9 mouse cellular contexts compared by ENCODE assay signal in genomic region chr1:180335513-180336375, GRCm38 (mm10). TPM values are rescaled to one million over a fixed set of nuclear protein-coding genes. Genes with fewer than 3 reads are reported as not detected.
A peak's percentile ranks its signal among the peaks of the same experiment; 100 is the strongest.
DNase-seq lines count a peak whose midpoint lies in the region; ATAC-seq and TF ChIP-seq lines count a peak whose summit lies in the region.
"Had no signal": no experiment of that assay in that cellular context is flagged by ENCODE, and none has a peak within 500 bp of the region (broad histone marks: within the 10 kb centered on the region; RNA-seq: fewer than 3 reads in every experiment).

No protein-coding gene starts in this region.

- no peak overlapping the region for H3K27ac ChIP-seq in heart, embryonic 16.5 days (ENCODE audit: low read length)
- peak overlapping the region; percentile 49 for H3K27ac ChIP-seq in thymus, adult 2 months (ENCODE audit: control insufficient read depth, insufficient read depth, low read length)

- no peak overlapping the region for H3K9ac ChIP-seq in heart, embryonic 16.5 days (ENCODE audit: low read length)

- ATAC-seq in heart, embryonic 16.5 days (replicated peaks; ENCODE audit: extremely low read depth, insufficient read depth, low FRiP score): no peak
- ATAC-seq in monocyte, adult 5-6 weeks (replicated peaks; ENCODE audit: insufficient number of reproducible peaks, low FRiP score, low TSS enrichment, poor library complexity, severe bottlenecking): no peak

- no peak for TF ChIP-seq CTCF in thymus, adult 2 months (IDR thresholded peaks at IDR 0.05; ENCODE audit: borderline replicate concordance, control insufficient read depth, extremely low read depth, insufficient read depth, low read length, poor library complexity)

- H3K4me1 ChIP-seq in heart, embryonic 16.5 days (ENCODE audit: control insufficient read depth, insufficient read depth, low read length): peaks cover 33% of the 10 kb centered on the region
- peaks cover 49% of the 10 kb centered on the region for H3K4me1 ChIP-seq in thymus, adult 2 months (replicated peaks; ENCODE audit: control insufficient read depth, insufficient read depth, low read length)

- H3K4me3 ChIP-seq in heart, embryonic 16.5 days (ENCODE audit: low read length): peak overlapping the region; percentile 68
- H3K4me3 ChIP-seq in thymus, adult 2 months (ENCODE audit: control insufficient read depth, insufficient read depth, low read length): peak overlapping the region; percentile 38
- H3K4me3 ChIP-seq: erythroblast, embryonic 14.5 days had no signal

- no peak for DNase-seq in heart, postnatal 10 days
- no peak for DNase-seq in thymus, adult 2 months
- no peak for DNase-seq in thymus, postnatal 25 days
- DNase-seq in kidney, postnatal 25 days: peak; percentile 53 to 57
- DNase-seq in urinary bladder, adult 18-20 months (ENCODE audit: low spot score in 2 of 2): no peak
- DNase-seq in layer of hippocampus, postnatal 25 days (ENCODE audit: extremely low spot score in 1 of 2, low spot score in 1 of 2): no peak

- WGBS in heart, embryonic 16.5 days: 72% methylated on average over 12 of the region's 12 CpGs
- WGBS in thymus, adult 2 months: 50% methylated on average over 12 of the region's 12 CpGs

- H3K27me3 ChIP-seq in heart, embryonic 16.5 days (ENCODE audit: control insufficient read depth, insufficient read depth, low read length): peaks cover 3% of the 10 kb centered on the region; the same call in 1 of the 2 replicates
- no peaks in the 10 kb centered on the region for H3K27me3 ChIP-seq in thymus, adult 2 months (ENCODE audit: control insufficient read depth, insufficient read depth, low read length)

- intact Hi-C loops in heart, postnatal 10 days (cut with DNase I): loop anchor here (2.0 kb wide), 1 partner anchor 93 kb away; no protein-coding TSS in a partner anchor

- no peaks in the 10 kb centered on the region for H3K9me3 ChIP-seq in heart, embryonic 16.5 days (replicated peaks; ENCODE audit: control insufficient read depth, low read length)

- no peak for TF ChIP-seq POLR2A in thymus, adult 2 months (IDR thresholded peaks at IDR 0.05; ENCODE audit: control insufficient read depth, extremely low read depth, insufficient read depth, low read length, poor library complexity)

- no peaks in the 10 kb centered on the region for H3K36me3 ChIP-seq in heart, embryonic 16.5 days (ENCODE audit: control insufficient read depth, insufficient read depth)
- peaks cover 49% of the 10 kb centered on the region for H3K36me3 ChIP-seq in thymus, adult 2 months (ENCODE audit: control insufficient read depth, insufficient read depth, low read length)

- peak overlapping the region; percentile 76 for H3K4me2 ChIP-seq in heart, embryonic 16.5 days (ENCODE audit: low read depth, low read length)

RNA-seq across cellular contexts. Expression of gene Itpkb, which starts 5.5 kb away (rescaled TPM):
- polyA plus RNA-seq in heart, embryonic 16.5 days (2015; fragmentation: Nextera tagmentation; extraction: Ambion mirVana): 7.3 and 8.7 TPM in 2 replicates
- 10 to 100 TPM; 81.4 to 93.6 TPM for total RNA-seq in heart, postnatal 10 days (2021)
- 69.0 and 73.0 TPM in 2 replicates for polyA plus RNA-seq in thymus, adult 2 months (2012; rRNA removed)
- 10 to 100 TPM; 24.4 to 26.5 TPM for total RNA-seq in layer of hippocampus, postnatal 25 days (2021)
- total RNA-seq in monocyte, adult 5-6 weeks (2017): 32.2 to 77.3 TPM (median 38.3 TPM) in 3 replicates

Comparison
In these comparisons a context has a peak if more than half of its experiments do, and no peak if none do; other contexts are left out.
1. DNase-seq: peak in kidney, postnatal 25 days (2 of 2); none in heart, postnatal 10 days (0 of 2), thymus, adult 2 months (single experiment), thymus, postnatal 25 days (single experiment), urinary bladder, adult 18-20 months (0 of 2) and layer of hippocampus, postnatal 25 days (0 of 2).